Mouse (Mus musculus): Measurements from ENCODE around the gene Polr3e. TPM values are rescaled to one million over a fixed set of nuclear protein-coding genes. Genes with fewer than 3 reads are reported as not detected.

Gene Polr3e
- polyA plus RNA-seq, 1 experiment, result 12.0 TPM

GRCm38 (mm10) chr7:120874764-120875539 lies 42.6 kb upstream of the Polr3e start:
- Histone ChIP-seq H3ac (ENCODE audit: control insufficient read depth, insufficient read length) (no peak overlapping the region), H3K79me2 (ENCODE audit: control insufficient read depth, insufficient read depth) (no peaks in the 10 kb centered on the region), H3K36me3 (ENCODE audit: control insufficient read depth, insufficient read depth) (peaks cover 4% of the 10 kb centered on the region), H3K4me2 (ENCODE audit: low read depth) (no peak overlapping the region), H3K4me3 (no peak overlapping the region), H3K27me3 (ENCODE audit: control insufficient read depth, insufficient read depth, insufficient read length) (no peaks in the 10 kb centered on the region)
- TF ChIP-seq MYOG (IDR thresholded peaks at IDR 0.05; ENCODE audit: control insufficient read depth in 1 of 3, insufficient read depth in 1 of 3, insufficient read length in 2 of 3, low read depth in 2 of 3), result no peak
- no peak for TF ChIP-seq MAX (IDR thresholded peaks at IDR 0.05; ENCODE audit: low read depth)
- TF ChIP-seq SRF (IDR thresholded peaks at IDR 0.05; ENCODE audit: control insufficient read depth, insufficient read length, low read depth), result no peak
- TF ChIP-seq POLR2AphosphoS2 (IDR thresholded peaks at IDR 0.05; ENCODE audit: insufficient read length, low read depth), result no peak
- TF ChIP-seq POLR2A (IDR thresholded peaks at IDR 0.05; ENCODE audit: insufficient read length, low read depth), result no peak
- no peak for TF ChIP-seq TCF3 (IDR thresholded peaks at IDR 0.05; ENCODE audit: insufficient read length, low read depth)
- TF ChIP-seq REST (IDR thresholded peaks at IDR 0.05; ENCODE audit: insufficient read depth, insufficient read length), result no peak

DNA sequence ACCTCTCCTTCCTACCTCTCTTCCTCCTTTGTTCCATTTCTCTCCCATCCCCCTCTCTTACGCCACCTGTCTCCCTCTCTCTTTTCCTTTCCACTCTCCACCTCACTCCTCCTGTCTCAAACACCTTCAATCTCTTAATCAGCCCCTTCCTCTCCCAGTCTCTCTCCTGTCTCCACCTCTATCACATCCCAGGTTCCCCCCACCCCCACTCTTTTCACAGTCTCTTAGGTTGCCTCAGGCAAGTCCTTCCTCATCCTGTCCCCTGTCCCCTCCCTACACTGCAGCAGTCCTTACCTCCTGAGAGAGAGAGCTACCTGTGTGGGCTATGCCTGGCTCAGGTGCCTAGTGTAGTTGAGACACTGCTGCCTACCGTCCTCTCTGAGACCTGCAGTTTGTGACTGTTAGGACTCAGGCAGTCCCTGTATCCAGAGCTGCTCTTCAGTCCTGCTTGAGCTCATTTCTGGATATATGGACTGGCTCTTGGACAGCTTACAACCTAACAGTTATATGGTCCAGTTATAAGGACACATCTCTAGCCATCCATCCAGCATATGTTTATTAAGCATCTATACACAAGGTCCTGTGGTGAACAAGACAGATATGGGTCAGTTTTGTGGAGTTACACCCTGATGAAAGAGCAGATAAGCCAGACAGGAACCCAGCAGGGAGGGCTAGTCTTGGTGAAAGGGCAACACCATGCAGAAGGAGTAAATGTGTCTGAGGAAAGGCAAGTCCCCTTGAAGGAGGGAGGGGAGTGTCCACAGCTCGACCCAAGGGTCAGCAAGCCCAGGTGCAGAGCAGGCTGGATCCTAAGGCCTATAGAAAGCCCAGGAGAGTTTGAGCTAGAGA lies 41.8 kb upstream of the Polr3e start:
- no peak for TF ChIP-seq POLR2AphosphoS2 (IDR thresholded peaks at IDR 0.05; ENCODE audit: insufficient read length, low read depth)
- TF ChIP-seq MYOG (IDR thresholded peaks at IDR 0.05; ENCODE audit: control insufficient read depth in 1 of 3, insufficient read depth in 1 of 3, insufficient read length in 2 of 3, low read depth in 2 of 3), result no peak
- no peak for TF ChIP-seq TCF3 (IDR thresholded peaks at IDR 0.05; ENCODE audit: insufficient read length, low read depth)
- TF ChIP-seq SRF (IDR thresholded peaks at IDR 0.05; ENCODE audit: control insufficient read depth, insufficient read length, low read depth), result no peak
- TF ChIP-seq TCF12 (IDR thresholded peaks at IDR 0.05; ENCODE audit: insufficient read depth, poor library complexity, severe bottlenecking), result no peak
- no peak for TF ChIP-seq REST (IDR thresholded peaks at IDR 0.05; ENCODE audit: insufficient read depth, insufficient read length)
- no peaks in the 10 kb centered on the region for H3K79me2 ChIP-seq (ENCODE audit: control insufficient read depth, insufficient read depth)
- no peak overlapping the region for H3K4me3 ChIP-seq
- no peak overlapping the region for H3K4me2 ChIP-seq (ENCODE audit: low read depth)
- no peak overlapping the region for H3ac ChIP-seq (ENCODE audit: control insufficient read depth, insufficient read length)
- no peaks in the 10 kb centered on the region for H3K27me3 ChIP-seq (ENCODE audit: control insufficient read depth, insufficient read depth, insufficient read length)
- peaks cover 4% of the 10 kb centered on the region for H3K36me3 ChIP-seq (ENCODE audit: control insufficient read depth, insufficient read depth)

- H3K27me3 ChIP-seq (ENCODE audit: control insufficient read depth, insufficient read depth, insufficient read length), result no peaks in the 10 kb centered on the region
- H3K4me3 ChIP-seq, result no peak overlapping the region
- no peak for TF ChIP-seq USF1 (IDR thresholded peaks at IDR 0.05; ENCODE audit: low read depth)
- TF ChIP-seq POLR2AphosphoS2 (IDR thresholded peaks at IDR 0.05; ENCODE audit: insufficient read length, low read depth), result no peak
- TF ChIP-seq MYOG (IDR thresholded peaks at IDR 0.05; ENCODE audit: control insufficient read depth in 1 of 3, insufficient read depth in 1 of 3, insufficient read length in 2 of 3, low read depth in 2 of 3), result no peak
- no peak for TF ChIP-seq TCF12 (IDR thresholded peaks at IDR 0.05; ENCODE audit: insufficient read depth, poor library complexity, severe bottlenecking)
- no peak for TF ChIP-seq TCF3 (IDR thresholded peaks at IDR 0.05; ENCODE audit: insufficient read length, low read depth)
- no peak for TF ChIP-seq MAX (IDR thresholded peaks at IDR 0.05; ENCODE audit: low read depth)
- TF ChIP-seq CEBPB (IDR thresholded peaks at IDR 0.05; ENCODE audit: insufficient read depth, poor library complexity, severe bottlenecking), result no peak
- TF ChIP-seq SRF (IDR thresholded peaks at IDR 0.05; ENCODE audit: control insufficient read depth, insufficient read length, low read depth), result no peak
- TF ChIP-seq POLR2A (IDR thresholded peaks at IDR 0.05; ENCODE audit: insufficient read length, low read depth), result no peak
- no peak for TF ChIP-seq REST (IDR thresholded peaks at IDR 0.05; ENCODE audit: insufficient read depth, insufficient read length)
- no peak for TF ChIP-seq MYOD1 (IDR thresholded peaks at IDR 0.05; ENCODE audit: control insufficient read depth in 1 of 3, insufficient read length in 2 of 3, low read depth in 2 of 3)
- no peak for TF ChIP-seq E2F4 (IDR thresholded peaks at IDR 0.05; ENCODE audit: insufficient read depth)
- peaks cover 4% of the 10 kb centered on the region for H3K36me3 ChIP-seq (ENCODE audit: control insufficient read depth, insufficient read depth)
- H3K79me2 ChIP-seq (ENCODE audit: control insufficient read depth, insufficient read depth), result no peaks in the 10 kb centered on the region
- peak overlapping the region; percentile 35 for H3K4me2 ChIP-seq (ENCODE audit: low read depth)
- no peak overlapping the region for H3ac ChIP-seq (ENCODE audit: control insufficient read depth, insufficient read length)
Measured at GRCm38 (mm10) chr7:120878271-120878670, 39.3 kb upstream of the Polr3e start.

DNA sequence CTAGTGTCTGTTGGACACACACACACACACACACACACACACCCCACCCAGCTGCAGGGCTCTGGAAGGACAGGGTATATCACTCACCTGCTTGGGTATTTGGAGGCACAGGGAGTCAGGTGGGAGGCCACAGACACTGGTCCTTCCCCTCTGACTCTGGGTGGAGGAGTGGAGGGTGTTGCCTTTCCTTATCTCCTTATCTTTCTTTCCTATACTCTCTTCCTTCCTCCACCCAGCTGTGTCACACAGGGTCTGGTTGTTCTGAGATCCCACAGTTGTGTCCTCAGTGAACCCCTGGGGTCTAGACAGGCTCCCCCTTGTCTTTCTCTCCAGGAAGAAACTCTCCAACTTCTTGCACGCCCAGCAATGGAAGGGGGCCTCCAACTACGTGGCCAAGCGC lies 37.6 kb upstream of the Polr3e start:
- Histone ChIP-seq H3K4me2 (ENCODE audit: low read depth) (no peak overlapping the region), H3ac (ENCODE audit: control insufficient read depth, insufficient read length) (no peak overlapping the region), H3K36me3 (ENCODE audit: control insufficient read depth, insufficient read depth) (peaks cover 5% of the 10 kb centered on the region), H3K27me3 (ENCODE audit: control insufficient read depth, insufficient read depth, insufficient read length) (no peaks in the 10 kb centered on the region), H3K4me3 (no peak overlapping the region), H3K79me2 (ENCODE audit: control insufficient read depth, insufficient read depth) (no peaks in the 10 kb centered on the region)
- TF ChIP-seq USF1 (IDR thresholded peaks at IDR 0.05; ENCODE audit: low read depth) (no peak), TCF12 (IDR thresholded peaks at IDR 0.05; ENCODE audit: insufficient read depth, poor library complexity, severe bottlenecking) (no peak), REST (IDR thresholded peaks at IDR 0.05; ENCODE audit: insufficient read depth, insufficient read length) (no peak), CEBPB (IDR thresholded peaks at IDR 0.05; ENCODE audit: insufficient read depth, poor library complexity, severe bottlenecking) (no peak), POLR2AphosphoS2 (IDR thresholded peaks at IDR 0.05; ENCODE audit: insufficient read length, low read depth) (no peak), MYOG (IDR thresholded peaks at IDR 0.05; ENCODE audit: control insufficient read depth in 1 of 3, insufficient read depth in 1 of 3, insufficient read length in 2 of 3, low read depth in 2 of 3) (no peak), MYOD1 (IDR thresholded peaks at IDR 0.05; ENCODE audit: control insufficient read depth in 1 of 3, insufficient read length in 2 of 3, low read depth in 2 of 3) (no peak), SRF (IDR thresholded peaks at IDR 0.05; ENCODE audit: control insufficient read depth, insufficient read length, low read depth) (no peak), MAX (IDR thresholded peaks at IDR 0.05; ENCODE audit: low read depth) (no peak), POLR2A (IDR thresholded peaks at IDR 0.05; ENCODE audit: insufficient read length, low read depth) (no peak), TCF3 (IDR thresholded peaks at IDR 0.05; ENCODE audit: insufficient read length, low read depth) (no peak), E2F4 (IDR thresholded peaks at IDR 0.05; ENCODE audit: insufficient read depth) (no peak)
